Mouse (Mus musculus) midbrain, postnatal 0 days (tissue): ENCODE results near the gene Slc23a2. TPM values are rescaled to one million over a fixed set of nuclear protein-coding genes. Genes with fewer than 3 reads are reported as not detected.

Source experiments
- ATAC-seq: fragments of 200-750 bp; cut with Nextera tagmentation; 2 replicates; pipeline ENCODE4 v1.8.0; 2017; ENCODE audit warnings: moderate number of reproducible peaks, mild to moderate bottlenecking, moderate TSS enrichment, moderate library complexity; ENCODE audit not compliant: low FRiP score
- DNase-seq: peaks from one replicate; pipeline ENCODE4 v3.0.0-alpha.2; 2015; ENCODE audit warnings: low spot score
- H3K27ac ChIP-seq: fragments of 300-500 bp; sonication (generic); 2 replicates; pipeline ENCODE4 v1.5.1; 2014; ENCODE audit warnings: low read depth, mild to moderate bottlenecking, low read length, mixed read lengths
- H3K27me3 ChIP-seq: fragments of 300-500 bp; sonication (generic); 2 replicates; pipeline ENCODE4 v1.6.1; 2014; ENCODE audit warnings: low read length, control low read depth, mixed read lengths; ENCODE audit not compliant: insufficient read depth
- H3K36me3 ChIP-seq: fragments of 300-500 bp; sonication (generic); 2 replicates; pipeline ENCODE4 v1.6.1; 2014; ENCODE audit warnings: low read length, control low read depth, mixed read lengths; ENCODE audit not compliant: insufficient read depth
- H3K4me1 ChIP-seq: fragments of 300-500 bp; sonication (generic); 2 replicates; pipeline ENCODE4 v1.6.1; 2014; ENCODE audit warnings: mild to moderate bottlenecking, control low read depth, antibody characterized with exemption, low read length, mixed read lengths; ENCODE audit not compliant: insufficient read depth
- H3K4me2 ChIP-seq: fragments of 300-500 bp; sonication (generic); 2 replicates; pipeline ENCODE4 v1.6.1; 2014; ENCODE audit warnings: low read depth, mild to moderate bottlenecking, low read length, mixed read lengths; ENCODE audit not compliant: poor library complexity, severe bottlenecking
- H3K4me3 ChIP-seq: fragments of 300-500 bp; sonication (generic); 2 replicates; pipeline ENCODE4 v1.5.1; 2014; ENCODE audit warnings: low read depth, mild to moderate bottlenecking, low read length, moderate library complexity
- H3K9ac ChIP-seq: fragments of 300-500 bp; sonication (generic); replicated peaks from 2 replicates; pipeline ENCODE4 v1.6.1; 2014; ENCODE audit warnings: mild to moderate bottlenecking, low read length, moderate library complexity, mixed read lengths; ENCODE audit not compliant: poor library complexity, severe bottlenecking
- H3K9me3 ChIP-seq: fragments of 300-500 bp; sonication (generic); 2 replicates; pipeline ENCODE4 v1.6.1; 2016; ENCODE audit warnings: low read length, control low read depth
- CTCF ChIP-seq: IDR thresholded peaks from 2 replicates; pipeline ENCODE4 v1.5.1; 2016; ENCODE audit warnings: antibody characterized with exemption, mild to moderate bottlenecking
- WGBS: fragments of 180-500 bp; shearing (Covaris S2); extraction: QIAGEN DNeasy Blood & Tissue Kit; methylation state at CpG from one replicate; pipeline ENCODE4 v1.1.7; 2014; 5-methylcytosine and 5-hydroxymethylcytosine counted together
- polyA plus RNA-seq: library from polyadenylated mRNA; unstranded; fragments of >200 nt; fragmentation: Nextera tagmentation; extraction: Ambion mirVana; gene quantifications from 2 replicates; pipeline ENCODE4 v1.2.1, GENCODE M21; 2015
- total RNA-seq: library from RNA; depleted of rRNA; stranded (reverse); fragments of >200 nt; gene quantifications from 2 replicates; pipeline ENCODE4 v1.2.3, GENCODE M21; 2014

The Slc23a2 gene
- total and polyA plus RNA-seq, 2 experiments from 2014 or later = 30.5 to 64.5 TPM

DNA sequence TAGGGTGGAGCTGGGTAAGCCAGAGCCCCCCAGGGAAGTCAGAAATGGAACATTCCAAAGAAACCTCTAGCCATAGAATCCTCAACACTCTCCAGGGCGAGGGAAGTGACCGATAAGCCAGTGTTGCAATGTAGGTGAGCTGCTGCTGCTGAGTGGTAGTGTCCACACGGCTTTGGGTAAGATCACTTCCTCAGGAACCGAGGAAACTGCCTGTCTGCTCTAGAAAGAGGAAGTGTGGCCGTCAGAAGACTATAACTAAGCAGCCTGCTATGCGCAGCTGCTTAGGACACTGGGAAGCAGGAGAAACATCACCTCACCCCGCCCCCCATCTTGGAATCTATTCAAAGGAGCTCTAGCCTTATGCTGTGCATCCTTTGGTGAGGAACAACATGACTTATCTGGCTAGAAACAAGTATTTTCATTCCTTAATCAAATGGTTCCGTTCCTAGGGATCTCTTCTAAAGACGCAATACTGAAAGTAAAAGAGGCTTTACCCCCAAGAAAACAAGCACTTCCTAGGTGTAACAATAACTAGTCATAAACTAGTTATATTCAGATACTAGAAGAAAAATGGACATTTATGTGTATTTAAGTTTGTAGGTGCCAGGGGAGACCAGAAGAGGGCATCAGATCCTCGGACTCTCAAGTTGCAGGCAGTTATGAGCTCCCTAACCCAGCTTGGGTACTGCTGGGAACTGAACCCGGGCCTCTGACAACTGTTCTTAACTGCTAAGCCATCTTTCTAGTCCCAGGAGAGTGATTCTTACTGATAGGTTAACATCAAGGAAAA lies 50.3 kb downstream of the Slc23a2 start:
- Histone ChIP-seq H3K9me3 (no peaks in the 10 kb centered on the region), H3K4me1 (no peaks in the 10 kb centered on the region), H3K27me3 (no peaks in the 10 kb centered on the region), H3K4me3 (no peak overlapping the region), H3K27ac (no peak overlapping the region), H3K36me3 (peaks cover 39% of the 10 kb centered on the region), H3K9ac (no peak overlapping the region), H3K4me2 (no peak overlapping the region)
- WGBS = 84% methylated on average over 11 of the region's 11 CpGs
- DNase-seq = no peak
- TF ChIP-seq CTCF = no peak
- no peak for ATAC-seq

DNA sequence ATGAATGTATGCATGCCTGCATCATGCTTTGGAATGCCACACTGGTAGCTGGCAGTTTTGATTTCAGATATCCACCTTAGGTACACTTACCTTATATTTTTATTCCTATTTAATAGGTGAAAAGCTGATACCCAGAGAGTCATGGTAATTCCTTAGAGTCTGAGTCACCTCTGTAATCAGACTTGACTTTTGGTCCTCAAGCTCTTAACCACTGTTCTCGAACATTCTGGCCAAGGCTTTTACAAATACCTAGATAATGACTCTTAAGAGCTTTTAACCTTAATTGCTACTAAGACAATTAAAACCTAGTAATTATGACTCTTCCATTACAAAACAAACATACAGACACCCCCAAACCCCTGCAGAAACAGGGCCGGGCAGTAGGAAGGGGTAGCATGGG lies 51.2 kb downstream of the Slc23a2 start:
- H3K27ac ChIP-seq = no peak overlapping the region
- TF ChIP-seq CTCF = no peak
- ATAC-seq (no peak), DNase-seq (no peak)
- H3K9me3 ChIP-seq = no peaks in the 10 kb centered on the region
- H3K9ac ChIP-seq = no peak overlapping the region
- peaks cover 42% of the 10 kb centered on the region for H3K36me3 ChIP-seq
- no peaks in the 10 kb centered on the region for H3K27me3 ChIP-seq
- 84% methylated on average over 2 of the region's 2 CpGs for WGBS
- no peaks in the 10 kb centered on the region for H3K4me1 ChIP-seq
- no peak overlapping the region for H3K4me3 ChIP-seq
- no peak overlapping the region for H3K4me2 ChIP-seq

DNA sequence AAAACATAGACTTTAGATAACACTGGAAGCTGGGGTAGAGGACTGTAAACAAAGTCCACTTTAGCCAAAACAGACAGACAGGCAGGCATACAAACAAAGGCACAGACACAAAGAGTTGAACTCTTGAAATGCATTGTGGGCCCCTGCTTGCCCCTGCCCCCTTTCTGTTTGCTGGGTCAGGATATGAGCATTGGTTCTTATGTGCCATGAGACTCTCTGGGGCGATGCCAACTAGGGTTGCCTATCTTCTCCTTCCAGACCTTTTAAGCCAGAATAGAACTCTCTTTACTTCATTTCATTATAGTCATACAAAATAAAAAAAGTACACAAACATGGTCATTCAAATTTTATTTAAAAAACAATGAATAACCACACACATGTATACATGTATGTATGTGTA lies 51.6 kb downstream of the Slc23a2 start:
- H3K9me3 ChIP-seq = no peaks in the 10 kb centered on the region
- ATAC-seq (no peak), DNase-seq (no peak)
- no peak for TF ChIP-seq CTCF
- WGBS = 100% methylated on average over 1 of the region's 1 CpGs
- H3K36me3 ChIP-seq = peaks cover 42% of the 10 kb centered on the region
- no peaks in the 10 kb centered on the region for H3K27me3 ChIP-seq
- H3K4me1 ChIP-seq = no peaks in the 10 kb centered on the region
- no peak overlapping the region for H3K9ac ChIP-seq
- H3K4me2 ChIP-seq = no peak overlapping the region
- H3K27ac ChIP-seq = no peak overlapping the region
- no peak overlapping the region for H3K4me3 ChIP-seq

DNA sequence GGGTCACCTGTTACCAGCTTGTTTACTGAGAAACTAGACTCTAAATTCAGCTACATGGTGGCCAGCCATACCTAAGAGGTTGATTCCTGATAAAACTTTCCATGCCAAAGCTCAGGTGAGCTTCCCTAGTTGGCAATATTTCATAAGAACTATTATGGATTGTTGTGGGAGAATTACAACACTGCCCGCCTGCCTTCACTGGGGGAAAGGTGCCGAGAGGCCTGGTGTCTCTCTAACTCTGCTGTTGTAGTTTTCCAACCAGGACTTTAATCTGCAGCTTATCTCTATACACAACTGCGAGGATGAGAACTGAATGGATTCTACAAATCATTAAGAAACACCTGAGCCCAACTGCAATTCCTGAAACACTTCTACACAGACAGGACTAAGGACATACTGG lies 52.2 kb downstream of the Slc23a2 start:
- Histone ChIP-seq H3K36me3 (peaks cover 44% of the 10 kb centered on the region), H3K9me3 (no peaks in the 10 kb centered on the region), H3K4me1 (no peaks in the 10 kb centered on the region), H3K9ac (no peak overlapping the region), H3K27me3 (no peaks in the 10 kb centered on the region), H3K4me3 (no peak overlapping the region), H3K4me2 (no peak overlapping the region), H3K27ac (no peak overlapping the region)
- no peak for TF ChIP-seq CTCF
- ATAC-seq (no peak), DNase-seq (no peak)
- WGBS = 87% methylated on average over 3 of the region's 3 CpGs

DNA sequence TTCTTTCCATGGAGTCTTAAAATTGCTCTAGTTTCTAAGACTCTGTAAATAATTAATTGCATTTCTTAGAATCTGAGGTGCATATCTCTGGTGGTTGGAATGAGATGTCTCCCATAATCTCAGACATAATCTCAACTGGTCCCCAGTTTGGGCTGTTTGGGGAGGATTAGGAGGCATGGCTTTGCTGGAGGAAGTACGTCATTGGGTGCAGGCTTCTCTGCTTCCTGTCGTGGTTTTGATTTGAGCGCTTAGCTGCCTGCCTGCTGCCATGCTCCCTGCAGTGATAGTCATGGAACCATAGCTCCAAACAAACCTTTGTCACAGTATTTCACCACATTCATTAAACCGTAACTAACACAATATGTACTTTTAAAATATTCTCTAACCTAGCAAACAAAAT lies 53.2 kb downstream of the Slc23a2 start:
- 81% methylated on average over 4 of the region's 4 CpGs for WGBS

DNA sequence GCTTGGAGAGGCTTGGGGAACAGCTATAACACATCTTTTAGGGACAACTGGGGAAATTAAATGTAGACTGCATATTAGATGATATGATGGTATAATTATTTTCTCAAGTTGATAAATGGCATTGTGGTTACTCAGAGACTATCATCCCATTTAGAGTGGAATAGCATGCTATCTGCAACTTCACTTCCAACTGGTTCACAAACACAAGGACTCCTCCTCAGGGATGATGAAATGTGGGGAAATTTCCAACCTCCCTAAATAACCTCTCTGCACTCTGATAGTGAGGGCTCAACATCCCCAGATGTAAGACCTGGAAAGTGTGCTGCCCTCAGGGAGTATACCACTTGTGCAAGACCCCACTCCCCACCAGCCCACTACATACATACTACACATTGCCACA lies 60.1 kb downstream of the Slc23a2 start:
- Histone ChIP-seq H3K9me3 (no peaks in the 10 kb centered on the region), H3K4me1 (no peaks in the 10 kb centered on the region), H3K4me3 (no peak overlapping the region), H3K4me2 (no peak overlapping the region), H3K36me3 (peaks cover 41% of the 10 kb centered on the region), H3K27ac (no peak overlapping the region), H3K9ac (no peak overlapping the region), H3K27me3 (no peaks in the 10 kb centered on the region)
- ATAC-seq (no peak), DNase-seq (no peak)
- TF ChIP-seq CTCF = no peak

More for the DNA sequence above, 53.2 kb downstream of the Slc23a2 start:
- Histone ChIP-seq H3K4me1 (no peaks in the 10 kb centered on the region), H3K27me3 (no peaks in the 10 kb centered on the region), H3K4me3 (no peak overlapping the region), H3K9me3 (no peaks in the 10 kb centered on the region), H3K27ac (no peak overlapping the region), H3K36me3 (peaks cover 54% of the 10 kb centered on the region), H3K4me2 (no peak overlapping the region), H3K9ac (no peak overlapping the region)
- TF ChIP-seq CTCF = no peak
- ATAC-seq (no peak), DNase-seq (no peak)
